Mouse (Mus musculus): ENCODE results near the gene Gna13.

Gene Gna13

DNA sequence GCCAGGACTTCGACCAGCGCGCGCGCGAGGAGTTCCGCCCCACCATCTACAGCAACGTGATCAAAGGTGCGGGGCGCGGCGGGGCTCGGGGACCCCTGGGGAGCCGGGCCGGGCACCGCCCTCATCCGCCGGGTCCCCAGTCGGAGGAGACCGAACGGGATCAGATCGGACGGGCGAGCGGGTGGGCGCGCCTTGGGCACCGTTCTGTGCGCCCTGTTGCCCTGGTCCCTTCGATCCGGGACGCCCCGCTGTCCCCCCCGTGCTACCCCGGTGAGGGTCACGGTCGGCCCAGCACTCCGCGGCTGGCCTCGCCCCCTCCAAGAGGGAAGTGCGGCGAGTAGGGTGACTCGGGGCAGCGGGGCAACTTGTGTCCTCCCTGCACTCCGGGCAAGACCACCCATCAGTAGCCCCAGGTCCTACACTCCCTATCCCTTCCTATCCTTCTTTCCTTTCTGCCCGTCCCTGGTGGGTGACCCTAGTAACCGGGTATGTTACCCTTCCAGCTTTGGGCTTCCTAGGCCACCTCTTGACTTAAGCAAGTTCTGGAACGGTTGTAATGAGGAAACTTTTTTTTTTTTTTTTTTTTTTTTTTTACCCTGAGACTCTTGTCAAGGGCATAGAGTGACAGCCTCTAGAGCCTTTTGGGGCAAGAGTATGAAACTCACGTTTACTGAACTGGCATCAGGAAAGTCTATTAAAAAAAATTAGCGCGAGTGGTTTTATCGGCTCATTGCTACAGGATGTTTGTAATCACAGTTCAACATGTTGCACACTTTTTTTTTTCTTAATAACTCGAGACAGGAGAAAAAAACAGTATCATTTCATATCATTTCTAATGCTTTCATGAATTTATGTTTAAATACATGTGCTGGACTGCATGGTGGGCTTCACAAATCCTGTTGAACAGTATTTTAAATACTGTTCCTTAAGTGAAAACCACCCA is 831 bp downstream of the Gna13 start:
- in situ Hi-C loops (cut with MboI; ENCODE audit: low pct_unique_long_range_greater_than_20kb in 1 of 2, low sequenced_read_pairs in 2 of 2, unreplicated experiment in 1 of 2): no loop called here

DNA sequence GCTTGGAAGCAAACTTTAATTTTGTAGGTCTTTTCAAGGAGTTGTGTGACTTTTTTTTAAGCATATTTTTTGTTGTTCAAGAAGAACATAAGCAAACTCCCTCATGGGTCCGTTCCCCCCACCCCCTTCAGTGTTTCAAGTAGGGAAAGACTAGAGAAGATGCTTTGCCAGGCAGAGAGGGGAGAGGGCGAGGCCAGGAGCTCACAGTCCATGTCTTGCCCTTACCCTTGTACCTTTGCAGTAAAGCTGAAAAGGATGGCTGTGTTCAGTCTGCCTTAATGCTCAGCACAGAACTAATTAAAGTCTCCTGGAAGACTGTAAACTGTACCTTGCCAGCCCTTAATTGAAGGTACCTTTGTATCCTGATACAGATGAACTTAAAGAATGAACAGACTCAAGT is 1.7 kb downstream of the Gna13 start:
- in situ Hi-C loops (cut with MboI; ENCODE audit: low pct_unique_long_range_greater_than_20kb in 1 of 2, low sequenced_read_pairs in 2 of 2, unreplicated experiment in 1 of 2): no loop called here

DNA sequence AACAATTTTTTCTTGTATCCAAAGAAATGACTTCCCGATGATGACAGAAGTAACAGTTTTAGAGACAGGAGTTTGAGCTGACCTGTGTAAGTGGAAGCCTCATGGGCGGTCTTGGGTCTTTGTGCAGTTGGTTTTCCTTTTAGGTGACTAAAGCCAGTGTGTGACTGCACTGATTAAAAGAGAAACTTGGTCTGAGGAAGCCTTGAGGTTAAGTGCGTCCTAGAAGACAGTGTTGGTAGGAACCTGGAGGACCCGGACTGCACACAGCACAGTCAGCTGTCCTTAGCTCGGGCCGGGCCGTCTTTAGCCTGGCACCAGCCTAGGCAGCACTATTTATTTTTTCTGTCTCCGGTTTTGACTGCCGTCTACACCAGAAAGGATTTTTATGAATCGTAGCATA is 2.2 kb downstream of the Gna13 start:
- in situ Hi-C loops (cut with MboI; ENCODE audit: low pct_unique_long_range_greater_than_20kb in 1 of 2, low sequenced_read_pairs in 2 of 2, unreplicated experiment in 1 of 2): no loop called here

DNA sequence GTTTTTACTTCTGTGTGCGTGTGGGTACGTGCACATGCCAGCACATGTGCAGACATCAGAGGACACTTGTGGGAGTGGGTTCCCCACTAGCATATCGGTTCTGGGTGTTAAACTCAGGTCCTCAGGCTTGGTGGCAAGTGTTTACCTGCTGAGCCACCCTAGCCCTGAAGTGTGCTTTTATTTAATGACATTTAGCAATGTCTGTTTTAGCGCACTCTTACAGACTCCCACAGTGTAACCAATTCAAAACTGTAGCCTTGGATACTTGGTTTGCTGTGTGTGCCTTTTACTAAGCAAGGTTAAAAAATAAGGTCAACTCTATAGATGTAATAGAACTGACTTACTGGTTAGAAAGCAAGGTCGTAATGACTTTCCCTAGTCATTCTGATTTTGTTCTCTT is 3.2 kb downstream of the Gna13 start:
- in situ Hi-C loops (cut with MboI; ENCODE audit: low pct_unique_long_range_greater_than_20kb in 1 of 2, low sequenced_read_pairs in 2 of 2, unreplicated experiment in 1 of 2): no loop called here

DNA sequence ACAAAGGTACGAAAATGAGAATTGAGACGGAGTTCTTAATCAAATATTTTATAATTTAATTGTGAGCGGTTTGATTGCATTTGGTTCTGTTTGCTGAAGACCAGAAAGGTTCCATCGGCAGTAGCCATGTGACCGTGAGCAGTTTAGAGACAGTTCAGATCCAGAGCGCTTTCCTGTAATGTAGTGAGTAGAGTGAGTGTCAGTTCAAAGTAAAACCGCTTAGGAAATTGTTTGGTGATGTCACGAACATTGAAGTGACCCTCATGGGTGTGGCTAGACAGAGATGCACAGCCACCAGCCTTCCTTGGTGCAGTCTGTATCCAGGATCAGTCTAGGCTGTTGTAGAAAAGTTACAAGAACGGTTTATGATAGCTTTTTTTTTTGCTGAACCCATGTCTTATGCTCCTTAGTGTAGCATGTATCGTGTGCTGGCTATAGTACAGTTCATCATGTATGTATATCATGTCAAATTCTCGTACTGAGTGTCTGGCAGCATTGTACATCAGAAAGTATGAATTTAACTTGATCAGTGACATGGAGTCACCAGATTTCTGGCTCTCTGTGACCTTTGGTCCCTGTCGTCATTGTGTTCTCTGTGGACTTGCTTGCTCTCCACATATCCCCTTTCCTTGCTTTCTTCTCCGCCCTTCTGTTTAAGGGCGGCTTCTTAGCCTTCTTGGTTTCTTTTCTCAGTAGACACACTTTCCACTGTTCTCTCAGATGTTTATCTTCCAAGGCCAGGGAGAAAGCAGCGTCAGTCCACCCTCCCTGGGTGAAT is 4.4 kb downstream of the Gna13 start:
- in situ Hi-C loops (cut with MboI; ENCODE audit: low pct_unique_long_range_greater_than_20kb in 1 of 2, low sequenced_read_pairs in 2 of 2, unreplicated experiment in 1 of 2): no loop called here

DNA sequence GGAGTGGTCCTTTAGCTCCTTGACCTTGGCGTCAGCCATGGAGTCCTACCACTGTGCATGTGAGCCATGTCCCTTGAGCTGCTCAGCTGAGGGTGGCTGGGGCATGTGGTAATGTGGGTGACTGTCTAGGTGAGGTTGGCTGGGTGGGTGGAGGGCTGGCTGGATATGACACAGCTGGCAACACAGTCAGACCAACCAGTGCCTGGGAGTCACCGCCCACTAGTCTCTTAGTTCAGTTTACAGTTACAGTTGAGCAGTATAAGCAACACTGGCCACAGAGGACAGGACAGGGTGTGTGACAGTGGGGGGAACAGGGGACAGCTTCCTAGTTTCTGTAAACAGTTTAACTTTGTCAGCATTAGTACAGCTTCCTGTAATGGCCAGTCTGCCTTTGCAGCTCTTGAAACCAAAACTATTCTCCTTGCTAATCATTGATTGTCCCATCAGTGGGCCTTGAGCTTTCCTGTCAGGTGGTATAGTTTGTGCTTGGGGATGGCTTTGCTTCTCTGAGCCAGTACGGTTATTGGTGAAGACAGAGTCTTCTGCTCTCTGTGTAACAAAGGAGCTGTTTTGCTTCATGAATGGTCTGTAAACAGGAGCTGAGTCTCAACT is 6.5 kb downstream of the Gna13 start:
- in situ Hi-C loops (cut with MboI; ENCODE audit: low pct_unique_long_range_greater_than_20kb in 1 of 2, low sequenced_read_pairs in 2 of 2, unreplicated experiment in 1 of 2): no loop called here

DNA sequence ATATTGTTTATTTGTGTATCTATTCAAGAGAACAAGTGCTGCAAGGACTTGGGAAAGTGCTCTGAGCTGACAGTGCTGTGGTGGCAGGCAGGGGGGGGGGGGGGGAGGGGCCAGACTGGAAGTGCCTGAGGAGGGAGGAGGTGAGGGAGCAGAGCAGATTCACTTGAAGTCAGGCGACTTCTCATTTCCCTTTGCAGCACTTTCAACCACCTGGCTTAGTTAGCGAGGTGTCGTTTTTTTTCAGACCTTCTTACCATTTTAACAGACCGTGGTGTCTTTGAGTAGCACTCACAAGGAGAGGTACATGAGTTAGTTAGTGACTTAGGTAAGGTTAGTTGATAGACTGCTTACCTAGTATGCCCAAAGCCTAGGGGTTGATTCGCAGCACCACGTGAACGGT is 12.8 kb downstream of the Gna13 start:
- in situ Hi-C loops (cut with MboI; ENCODE audit: low pct_unique_long_range_greater_than_20kb in 1 of 2, low sequenced_read_pairs in 2 of 2, unreplicated experiment in 1 of 2): no loop called here

DNA sequence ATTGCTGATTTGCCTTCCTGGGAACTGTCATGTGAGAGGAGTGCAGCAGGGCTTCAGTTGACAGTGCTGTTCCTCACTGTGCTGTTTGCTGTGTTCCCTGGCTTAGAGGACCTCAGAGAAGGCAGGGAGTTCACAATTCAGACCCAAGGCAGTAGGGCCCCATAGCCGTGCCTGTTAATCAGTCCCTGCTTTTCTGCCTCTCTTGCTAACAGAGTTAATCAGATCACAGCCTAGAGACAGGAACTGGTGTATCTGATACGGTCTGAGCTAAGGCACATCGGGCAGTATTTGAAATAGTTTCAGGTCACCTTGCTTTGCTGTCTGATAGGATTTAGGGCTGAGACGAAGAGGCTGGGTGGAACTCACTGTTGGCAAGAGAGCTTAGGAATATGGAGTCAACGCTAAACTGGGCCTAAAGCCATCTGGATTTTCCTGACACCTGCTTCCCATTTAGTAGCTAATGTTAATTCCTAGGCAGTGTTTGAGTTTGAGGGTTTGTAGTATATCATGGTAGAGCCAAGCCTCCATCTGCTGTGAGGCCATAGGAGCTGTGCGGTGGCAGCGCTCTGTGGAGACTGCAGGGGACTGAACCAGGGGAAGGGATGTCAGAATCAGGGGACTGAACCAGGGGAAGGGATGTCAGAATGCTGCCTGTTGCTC is 14.0 kb downstream of the Gna13 start:
- in situ Hi-C loops (cut with MboI; ENCODE audit: low pct_unique_long_range_greater_than_20kb in 1 of 2, low sequenced_read_pairs in 2 of 2, unreplicated experiment in 1 of 2): no loop called here

DNA sequence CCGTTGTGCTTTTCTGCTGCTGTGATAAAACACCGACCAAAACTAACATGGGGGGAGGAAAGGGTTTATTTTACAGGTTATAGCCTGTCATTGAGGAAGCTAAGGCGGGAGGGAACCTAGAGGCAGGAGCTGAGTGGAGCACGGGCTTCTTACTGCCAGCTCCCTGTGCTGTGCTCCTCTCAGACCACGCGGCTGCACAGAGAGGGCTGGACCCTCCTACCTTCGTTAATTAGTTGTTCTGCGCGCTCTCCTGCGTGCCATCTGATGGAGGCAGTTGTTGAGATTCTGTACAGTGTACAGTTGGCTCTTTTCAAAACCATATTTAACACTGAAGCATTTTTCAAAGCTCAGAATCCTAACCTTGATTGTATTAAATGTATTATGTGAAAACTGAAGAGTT is 14.8 kb downstream of the Gna13 start:
- in situ Hi-C loops (cut with MboI; ENCODE audit: low pct_unique_long_range_greater_than_20kb in 1 of 2, low sequenced_read_pairs in 2 of 2, unreplicated experiment in 1 of 2): no loop called here

DNA sequence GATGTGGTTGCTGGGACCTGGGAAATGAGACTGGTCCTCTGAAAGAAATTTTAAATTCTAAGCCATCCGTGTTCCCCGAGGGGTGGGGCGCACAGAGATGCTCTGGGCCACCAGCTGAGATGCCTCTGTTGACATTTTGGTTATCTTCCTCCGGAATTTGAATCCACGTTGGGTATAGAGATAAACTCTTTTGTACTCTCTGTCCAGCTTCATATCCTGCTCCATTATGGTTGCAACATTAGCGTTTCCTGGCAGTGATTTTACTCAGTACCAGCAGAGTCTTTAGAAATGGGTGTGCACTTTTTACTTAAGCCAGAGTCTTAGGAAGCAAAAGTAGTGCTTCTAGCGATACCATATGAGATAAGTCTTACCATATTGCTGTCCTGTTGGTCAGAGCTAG is 15.4 kb downstream of the Gna13 start:
- in situ Hi-C loops (cut with MboI; ENCODE audit: low pct_unique_long_range_greater_than_20kb in 1 of 2, low sequenced_read_pairs in 2 of 2, unreplicated experiment in 1 of 2): no loop called here

DNA sequence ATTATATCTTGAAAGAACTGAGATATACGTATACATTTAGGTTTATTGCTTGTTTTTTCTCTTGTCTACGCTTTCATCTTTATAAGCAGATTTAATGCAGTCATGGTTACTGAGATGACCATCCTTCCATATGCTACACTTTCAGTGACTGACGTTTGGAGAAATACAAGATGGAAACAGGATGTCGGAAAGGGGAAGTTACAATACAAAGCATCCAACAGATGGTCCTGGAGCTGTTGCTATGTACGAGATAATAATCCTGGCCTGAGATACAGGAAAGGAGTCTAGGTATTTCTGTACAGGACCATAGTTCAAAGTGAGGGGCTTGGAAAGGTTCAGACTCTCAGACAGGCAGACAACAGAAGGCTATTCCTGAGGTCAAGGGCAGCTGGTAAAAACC is 18.0 kb downstream of the Gna13 start:
- in situ Hi-C loops (cut with MboI; ENCODE audit: low pct_unique_long_range_greater_than_20kb in 1 of 2, low sequenced_read_pairs in 2 of 2, unreplicated experiment in 1 of 2): no loop called here

DNA sequence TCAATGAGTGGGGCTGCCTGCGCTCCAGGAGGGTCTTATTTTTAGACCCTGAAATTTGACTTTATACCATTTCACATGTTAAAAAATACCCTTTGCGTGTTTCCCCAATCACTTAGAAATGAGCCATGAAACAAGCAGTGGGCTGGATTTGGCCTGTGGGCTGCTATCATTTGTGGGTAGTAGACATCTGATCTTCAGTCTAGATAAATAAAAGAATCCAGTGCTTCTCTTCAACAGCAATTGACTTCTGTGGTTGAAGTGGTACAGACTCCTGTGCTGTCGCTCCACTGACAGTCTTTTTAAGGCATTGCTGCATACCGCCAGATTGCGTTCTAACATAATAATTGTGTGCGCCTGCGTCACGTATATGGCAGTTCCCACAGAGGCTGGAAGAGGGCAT is 22.7 kb downstream of the Gna13 start:
- in situ Hi-C loops (cut with MboI; ENCODE audit: low pct_unique_long_range_greater_than_20kb in 1 of 2, low sequenced_read_pairs in 2 of 2, unreplicated experiment in 1 of 2): no loop called here

DNA sequence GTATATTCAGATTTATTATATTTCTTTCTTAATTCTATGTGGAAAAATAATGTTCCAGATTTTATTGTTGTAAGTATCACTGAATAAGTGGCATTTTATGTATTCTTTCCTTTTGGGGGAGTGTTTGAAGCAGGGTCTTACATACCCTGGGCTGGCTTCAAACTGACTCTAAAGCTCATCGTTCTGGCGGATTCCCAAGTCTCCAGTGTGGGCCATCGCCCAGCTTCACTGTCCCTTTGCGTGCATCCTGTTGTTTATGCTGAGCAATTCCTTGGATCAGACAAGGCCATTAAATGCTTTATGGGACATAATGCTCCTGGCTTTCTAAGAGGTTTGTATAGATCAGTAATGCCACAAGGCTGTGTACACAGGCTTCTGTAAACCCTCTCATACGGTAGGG is 26.4 kb downstream of the Gna13 start:
- in situ Hi-C loops (cut with MboI; ENCODE audit: low pct_unique_long_range_greater_than_20kb in 1 of 2, low sequenced_read_pairs in 2 of 2, unreplicated experiment in 1 of 2): no loop called here

DNA sequence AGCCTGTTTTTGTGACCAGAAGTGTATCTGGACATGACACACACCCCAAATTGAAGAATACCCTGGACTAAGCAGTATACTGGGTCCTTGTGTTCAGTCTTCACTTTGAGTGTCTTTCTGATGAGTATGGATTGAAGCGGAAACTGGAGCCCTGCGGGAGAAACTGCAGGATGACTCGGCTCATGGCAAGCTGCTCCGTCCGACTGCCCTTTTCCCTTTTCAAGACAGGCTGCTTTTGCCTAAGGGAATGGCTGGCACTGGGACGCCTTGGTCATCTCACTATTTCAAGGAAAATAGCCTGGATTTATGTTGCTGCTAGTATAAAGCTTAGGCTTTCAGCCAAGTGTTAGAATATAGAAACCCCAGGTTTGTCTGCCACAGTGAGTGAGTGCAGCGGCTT is 28.6 kb downstream of the Gna13 start:
- in situ Hi-C loops (cut with MboI; ENCODE audit: low pct_unique_long_range_greater_than_20kb in 1 of 2, low sequenced_read_pairs in 2 of 2, unreplicated experiment in 1 of 2): no loop called here

DNA sequence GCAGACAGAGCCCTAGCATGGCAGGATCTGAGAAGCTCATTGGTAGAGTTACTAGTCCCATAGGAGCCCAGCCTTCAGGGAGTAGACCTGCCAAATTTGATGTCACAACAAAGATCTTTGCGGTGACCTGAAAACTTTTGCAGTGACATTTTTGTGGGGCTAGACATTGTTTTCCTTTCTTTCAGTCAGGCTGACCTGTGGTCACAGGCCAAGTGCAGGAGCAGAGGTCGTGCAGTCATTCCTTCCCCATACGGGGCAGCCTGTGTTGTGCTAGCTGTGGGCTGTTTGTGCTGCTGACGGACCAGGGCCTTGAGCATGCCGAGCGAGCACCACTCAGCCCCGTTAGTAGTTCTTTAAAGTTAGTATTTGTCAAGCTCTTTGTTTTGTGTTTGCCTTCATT is 29.1 kb downstream of the Gna13 start:
- in situ Hi-C loops (cut with MboI; ENCODE audit: low pct_unique_long_range_greater_than_20kb in 1 of 2, low sequenced_read_pairs in 2 of 2, unreplicated experiment in 1 of 2): no loop called here

DNA sequence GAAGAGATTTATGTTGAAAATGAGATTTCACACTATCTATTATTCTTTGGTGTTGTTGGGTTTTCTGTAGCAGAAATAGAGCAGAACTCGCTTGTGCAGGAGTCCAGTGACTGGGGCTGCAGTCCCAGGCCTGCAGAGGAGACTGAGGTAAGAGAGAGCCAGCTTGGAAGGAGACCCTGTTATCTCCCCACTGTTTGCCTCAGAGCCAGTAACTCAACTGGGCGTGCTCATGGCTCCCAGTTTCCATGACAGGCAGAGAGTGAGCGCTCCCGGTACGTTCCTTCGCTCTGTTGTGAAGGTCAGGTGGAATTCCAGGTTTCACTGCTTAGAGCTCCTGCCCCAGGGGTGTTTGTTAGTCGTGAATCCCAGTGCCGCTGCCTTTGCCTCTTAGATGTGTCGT is 30.0 kb downstream of the Gna13 start:
- in situ Hi-C loops (cut with MboI; ENCODE audit: low pct_unique_long_range_greater_than_20kb in 1 of 2, low sequenced_read_pairs in 2 of 2, unreplicated experiment in 1 of 2): no loop called here

DNA sequence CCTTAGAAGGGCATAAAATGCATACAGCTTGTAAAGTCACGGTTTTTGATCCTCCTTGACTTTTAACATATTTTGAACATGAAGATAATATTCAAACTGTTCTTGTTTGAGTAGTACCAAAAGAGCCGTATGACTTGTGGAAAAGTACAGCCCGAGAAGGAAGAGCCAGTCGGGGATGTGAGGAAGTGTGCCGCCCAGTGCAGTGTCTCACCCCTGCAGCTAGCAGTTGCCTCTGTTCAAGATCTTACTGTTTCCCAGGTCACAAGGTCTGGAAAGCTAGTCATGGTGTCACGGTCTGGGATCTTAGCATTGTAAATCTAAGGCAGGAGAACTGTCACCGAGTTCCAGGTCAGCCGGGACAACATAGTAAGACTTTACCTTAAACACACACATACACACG is 32.1 kb downstream of the Gna13 start:
- in situ Hi-C loops (cut with MboI; ENCODE audit: low pct_unique_long_range_greater_than_20kb in 1 of 2, low sequenced_read_pairs in 2 of 2, unreplicated experiment in 1 of 2): no loop called here

DNA sequence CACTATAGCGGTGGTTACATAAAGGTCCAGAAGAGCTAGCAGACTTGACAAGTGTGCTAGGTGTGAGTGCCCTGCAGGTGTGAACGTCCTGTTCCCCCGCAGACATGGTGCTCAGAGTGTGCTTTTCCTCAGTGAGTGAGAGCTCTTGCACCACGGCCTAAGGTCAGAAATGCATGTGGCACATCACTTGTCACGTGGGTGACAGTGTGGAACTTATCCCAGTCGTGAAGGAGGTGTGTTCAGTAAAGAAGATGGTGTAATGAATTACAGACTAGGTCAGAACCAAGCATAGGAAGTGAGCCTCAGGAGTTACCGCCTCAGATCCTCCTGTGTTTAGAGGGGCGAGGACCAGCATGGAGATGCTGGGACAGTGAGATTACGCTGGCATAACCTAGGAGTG is 32.7 kb downstream of the Gna13 start:
- in situ Hi-C loops (cut with MboI; ENCODE audit: low pct_unique_long_range_greater_than_20kb in 1 of 2, low sequenced_read_pairs in 2 of 2, unreplicated experiment in 1 of 2): no loop called here

DNA sequence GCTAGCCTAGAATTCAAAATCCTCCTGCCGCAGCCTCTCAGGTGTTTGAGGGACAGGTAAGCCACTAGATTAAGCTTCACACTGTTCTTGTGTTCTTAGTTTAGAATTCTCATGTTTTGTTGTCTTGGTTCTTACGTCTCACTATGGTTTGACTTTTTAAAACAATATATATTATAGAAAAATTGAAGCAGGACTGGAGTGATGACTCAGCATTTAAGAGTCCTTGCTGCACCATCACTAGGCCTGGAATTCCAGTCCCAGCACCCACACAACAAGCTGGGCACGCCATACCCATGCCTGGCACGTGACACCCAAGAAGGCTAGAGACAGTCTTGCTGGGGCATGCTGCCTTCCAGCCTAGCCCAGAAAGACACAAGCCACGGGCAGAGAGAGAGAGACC is 43.8 kb downstream of the Gna13 start:
- in situ Hi-C loops (cut with MboI; ENCODE audit: low pct_unique_long_range_greater_than_20kb in 1 of 2, low sequenced_read_pairs in 2 of 2, unreplicated experiment in 1 of 2): no loop called here
